Mouse (Mus musculus) right cerebral cortex, adult 2 months (tissue): ENCODE data around the gene Ifi44.

Experiments used
- DNase-seq, 2 experiments: peaks; one replicate each; pipeline ENCODE4 v3.0.0; 2021 to 2022; ENCODE audit warnings: low spot score in 2 of 2

The Ifi44 gene

GRCm38 (mm10) chr3:151749737-151750136 is at the start of gene Ifi44:
Ifi44 (minus strand) TSS chr3:151749960.
- peak in 1 of 2 experiments; percentile 5 for DNase-seq

GRCm38 (mm10) chr3:151788622-151789021 is 38.9 kb upstream of the Ifi44 start:
- no peak for DNase-seq

- peak; percentile 52 to 67 for DNase-seq
These were observed 25.3 kb upstream of the Ifi44 start for GRCm38 (mm10) chr3:151775089-151775488.

- DNase-seq, result peak; percentile 64 to 70
These were observed 21.3 kb upstream of the Ifi44 start for GRCm38 (mm10) chr3:151771074-151771473.

GRCm38 (mm10) chr3:151748514-151748913 is 1.2 kb downstream of the Ifi44 start:
- no peak for DNase-seq

GRCm38 (mm10) chr3:151746058-151746457 is 3.7 kb downstream of the Ifi44 start:
- no peak for DNase-seq

GRCm38 (mm10) chr3:151742223-151742622 is 7.5 kb downstream of the Ifi44 start:
- DNase-seq, result no peak

GRCm38 (mm10) chr3:151716246-151716645 is 33.5 kb downstream of the Ifi44 start:
- peak; percentile 14 to 40 for DNase-seq

GRCm38 (mm10) chr3:151707335-151707734 is 42.4 kb downstream of the Ifi44 start:
- peak in 1 of 2 experiments; percentile 7 for DNase-seq
